Mouse (Mus musculus): ENCODE measurements around the gene Cnga3. TPM values are rescaled to one million over a fixed set of nuclear protein-coding genes. Genes with fewer than 3 reads are reported as not detected.

The Cnga3 gene
- polyA plus RNA-seq (2012; fragmentation: generic; extraction: Trizol): under 1 TPM in 1 of 2 experiments, not detected in 1; 0.01 TPM

GRCm38 (mm10) chr1:37214144-37214543, at the start of gene Cnga3:
Gene Cnga3 (plus strand): TSS chr1:37214434.

GRCm38 (mm10) chr1:37299540-37300491, 85.6 kb downstream of the Cnga3 start, which contains the start of gene Inpp4a:
Gene Inpp4a (plus strand): TSS chr1:37299865.

Other genes starting within 250 kb of the Cnga3 start
- gene Vwa3b, start 187.8 kb upstream of the Cnga3 start, polyA plus RNA-seq (2012; fragmentation: generic; extraction: Trizol): not detected
- gene Inpp4a, start 85.4 kb downstream of the Cnga3 start, polyA plus RNA-seq (2012; fragmentation: generic; extraction: Trizol): 1 to 10 TPM in 1 of 2 experiments, under 1 TPM in 1; 0.20 to 4.6 TPM
- gene Coa5, start 215.7 kb downstream of the Cnga3 start, polyA plus RNA-seq (2012; fragmentation: generic; extraction: Trizol): 10 to 100 TPM in 1 of 2 experiments, 1 to 10 TPM in 1; 5.7 to 26.9 TPM
- 10 to 100 TPM in 1 of 2 experiments, 1 to 10 TPM in 1; 7.5 to 54.1 TPM for gene Unc50, start 215.7 kb downstream of the Cnga3 start, polyA plus RNA-seq (2012; fragmentation: generic; extraction: Trizol)

Measured in C3H10T1/2 (cell line).